Mouse (Mus musculus) lung, postnatal 0 days (tissue): ENCODE measurements around the gene Chd2.

Experiments
- CTCF ChIP-seq: IDR thresholded peaks from 2 replicates; pipeline ENCODE4 v1.5.1; 2016; ENCODE audit warnings: antibody characterized with exemption, mild to moderate bottlenecking
- EP300 ChIP-seq: IDR thresholded peaks from 2 replicates; pipeline ENCODE4 v1.6.1; 2016; ENCODE audit warnings: antibody characterized with exemption, mild to moderate bottlenecking, control low read depth

GRCm38 (mm10) chr7:73568801-73569403 is 27.3 kb upstream of the Chd2 start:
- TF ChIP-seq CTCF (no peak), EP300 (no peak)
